In the genomic region with DNA sequence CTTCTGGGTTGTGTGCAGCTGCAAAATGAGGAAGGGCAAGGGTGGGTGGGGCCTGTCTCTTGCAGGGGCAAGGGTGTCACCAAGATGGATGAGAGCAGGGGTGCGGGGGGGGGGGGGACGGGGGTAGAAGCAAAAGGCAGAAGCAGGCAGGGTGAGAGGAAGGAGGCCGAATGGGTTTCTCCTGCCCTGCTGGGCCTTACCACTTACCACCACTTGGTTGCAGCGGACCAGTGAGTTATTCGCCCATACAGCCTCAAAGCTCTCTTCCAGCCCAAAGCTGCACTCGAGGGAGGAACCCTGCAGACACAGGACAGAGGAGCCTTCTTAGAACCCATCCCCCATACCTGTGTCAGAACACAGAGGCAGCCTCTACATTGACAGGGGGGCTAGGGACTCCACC, we compare ENCODE assay signal across 20 mouse cellular contexts. TPM values are rescaled to one million over a fixed set of nuclear protein-coding genes. Genes with fewer than 3 reads are reported as not detected.
DNase-seq lines count a peak whose midpoint lies in the region; ATAC-seq lines count a peak whose summit lies in the region.
"Had no signal": no experiment of that assay in that cellular context is flagged by ENCODE, and none has a peak within 500 bp of the region (broad histone marks: within the 10 kb centered on the region; RNA-seq: fewer than 3 reads in every experiment).

No protein-coding gene starts in this region.

- H3K4me3 ChIP-seq in heart, embryonic 16.5 days (ENCODE audit: low read length): no peak overlapping the region
- no peak overlapping the region for H3K4me3 ChIP-seq in midbrain, embryonic 16.5 days (ENCODE audit: low read depth, low read length)
- no peak overlapping the region for H3K4me3 ChIP-seq in midbrain, embryonic 13.5 days (replicated peaks)
- H3K4me3 ChIP-seq: heart, embryonic 13.5 days; limb, embryonic 15.5 days had no signal

- intact Hi-C loops in heart, postnatal 10 days (cut with DNase I): no loop called here

- no peaks in the 10 kb centered on the region for H3K36me3 ChIP-seq in heart, embryonic 16.5 days (ENCODE audit: control insufficient read depth, insufficient read depth)
- H3K36me3 ChIP-seq in midbrain, embryonic 16.5 days (ENCODE audit: control insufficient read depth, insufficient read depth, low read length): no peaks in the 10 kb centered on the region
- no peaks in the 10 kb centered on the region for H3K36me3 ChIP-seq in midbrain, embryonic 13.5 days

- ATAC-seq in heart, embryonic 16.5 days (replicated peaks; ENCODE audit: extremely low read depth, insufficient read depth, low FRiP score): no peak
- ATAC-seq in hematopoietic stem cell, adult 5-6 weeks (replicated peaks in 1 of 2; ENCODE audit: insufficient read depth in 1 of 2, low FRiP score in 2 of 2, low TSS enrichment in 1 of 2, low read depth in 1 of 2, poor library complexity in 2 of 2, severe bottlenecking in 2 of 2): peak; percentile 43 to 59; a peak in 3 of 4 replicates
- ATAC-seq in midbrain, embryonic 16.5 days: no peak
- ATAC-seq in midbrain, embryonic 13.5 days: no peak
- ATAC-seq: intestine, postnatal 0 days had no signal

- no peaks in the 10 kb centered on the region for H3K9me3 ChIP-seq in heart, embryonic 16.5 days (replicated peaks; ENCODE audit: control insufficient read depth, low read length)
- no peaks in the 10 kb centered on the region for H3K9me3 ChIP-seq in midbrain, embryonic 16.5 days (replicated peaks; ENCODE audit: control insufficient read depth, low read length, poor library complexity, severe bottlenecking)
- no peaks in the 10 kb centered on the region for H3K9me3 ChIP-seq in midbrain, embryonic 13.5 days
- H3K9me3 ChIP-seq: heart, embryonic 13.5 days; limb, embryonic 15.5 days had no signal

- WGBS in heart, embryonic 16.5 days: 75% methylated on average over 4 of the region's 6 CpGs
- WGBS in midbrain, embryonic 16.5 days: 71% methylated on average over 4 of the region's 6 CpGs
- 53% methylated on average over 4 of the region's 6 CpGs for WGBS in midbrain, embryonic 13.5 days

- H3K4me2 ChIP-seq in heart, embryonic 16.5 days (ENCODE audit: low read depth, low read length): no peak overlapping the region
- H3K4me2 ChIP-seq in midbrain, embryonic 16.5 days (ENCODE audit: low read length): no peak overlapping the region
- no peak overlapping the region for H3K4me2 ChIP-seq in midbrain, embryonic 13.5 days (replicated peaks)
- H3K4me2 ChIP-seq: heart, embryonic 13.5 days; hindbrain, embryonic 14.5 days; limb, embryonic 15.5 days; midbrain, embryonic 11.5 days had no signal

- H3K9ac ChIP-seq in heart, embryonic 16.5 days (ENCODE audit: low read length): peak overlapping the region; percentile 11; the same call in 1 of the 2 replicates
- no peak overlapping the region for H3K9ac ChIP-seq in midbrain, embryonic 16.5 days (ENCODE audit: low read depth, low read length)
- no peak overlapping the region for H3K9ac ChIP-seq in midbrain, embryonic 13.5 days (replicated peaks)
- H3K9ac ChIP-seq: hindbrain, embryonic 14.5 days; limb, embryonic 15.5 days had no signal

- H3K27ac ChIP-seq in heart, embryonic 16.5 days (ENCODE audit: low read length): no peak overlapping the region
- H3K27ac ChIP-seq in midbrain, embryonic 16.5 days (ENCODE audit: low read length): no peak overlapping the region
- no peak overlapping the region for H3K27ac ChIP-seq in midbrain, embryonic 13.5 days
- H3K27ac ChIP-seq: heart, embryonic 13.5 days; hindbrain, embryonic 14.5 days; limb, embryonic 15.5 days had no signal

- no peaks in the 10 kb centered on the region for H3K27me3 ChIP-seq in heart, embryonic 16.5 days (ENCODE audit: control insufficient read depth, insufficient read depth, low read length)
- no peaks in the 10 kb centered on the region for H3K27me3 ChIP-seq in midbrain, embryonic 16.5 days (ENCODE audit: control insufficient read depth, insufficient read depth, low read depth, low read length)
- H3K27me3 ChIP-seq in midbrain, embryonic 13.5 days: no peaks in the 10 kb centered on the region
- H3K27me3 ChIP-seq: heart, embryonic 13.5 days; limb, embryonic 15.5 days had no signal

- DNase-seq in heart, postnatal 10 days: no peak
- DNase-seq in B cell, adult 2 months: peak; percentile 45 to 47
- peak; percentile 58 for DNase-seq in thymus, postnatal 0 days (ENCODE audit: low spot score)
- no peak for DNase-seq in embryo, embryonic 11 days
- DNase-seq: adrenal gland, postnatal 25 days; cerebellum, postnatal 14 days; kidney, postnatal 14 days; layer of hippocampus, adult 9-11 months had no signal

- H3K4me1 ChIP-seq in heart, embryonic 16.5 days (ENCODE audit: control insufficient read depth, insufficient read depth, low read length): peaks cover 27% of the 10 kb centered on the region
- H3K4me1 ChIP-seq in midbrain, embryonic 16.5 days (ENCODE audit: control insufficient read depth, insufficient read depth, low read length): no peaks in the 10 kb centered on the region
- H3K4me1 ChIP-seq in midbrain, embryonic 13.5 days (replicated peaks): peaks cover 40% of the 10 kb centered on the region

RNA-seq across cellular contexts. Expression of a gene that starts 24.9 kb away (rescaled TPM):
- 46.0 and 49.6 TPM in 2 replicates for polyA plus RNA-seq in heart, embryonic 16.5 days (2015; fragmentation: Nextera tagmentation; extraction: Ambion mirVana)
- 100 to 1,000 TPM; 179 to 224 TPM for total RNA-seq in heart, postnatal 10 days (2021)
- 12.4 and 35.3 TPM in 2 replicates for total RNA-seq in hematopoietic stem cell, adult 5-6 weeks (2017)
- polyA plus RNA-seq in thymus, postnatal 0 days (2015; fragmentation: Nextera tagmentation; extraction: Ambion mirVana): 45.4 and 47.4 TPM in 2 replicates
- polyA plus RNA-seq in midbrain, embryonic 16.5 days (2015; fragmentation: Nextera tagmentation; extraction: Ambion mirVana): 7.5 and 7.7 TPM in 2 replicates
- polyA plus RNA-seq in midbrain, embryonic 13.5 days (2015; fragmentation: Nextera tagmentation; extraction: Ambion mirVana): 6.5 and 8.2 TPM in 2 replicates

RNA-seq across cellular contexts. Expression of a gene that starts 25.2 kb away (rescaled TPM):
- polyA plus RNA-seq in heart, embryonic 16.5 days (2015; fragmentation: Nextera tagmentation; extraction: Ambion mirVana): not detected in 2 replicates
- total RNA-seq in heart, postnatal 10 days (2021): not detected
- total RNA-seq in hematopoietic stem cell, adult 5-6 weeks (2017): not detected in 2 replicates
- polyA plus RNA-seq in thymus, postnatal 0 days (2015; fragmentation: Nextera tagmentation; extraction: Ambion mirVana): 0.23 and 0.28 TPM in 2 replicates
- polyA plus RNA-seq in midbrain, embryonic 16.5 days (2015; fragmentation: Nextera tagmentation; extraction: Ambion mirVana): not detected in 2 replicates
- not detected in 2 replicates for polyA plus RNA-seq in midbrain, embryonic 13.5 days (2015; fragmentation: Nextera tagmentation; extraction: Ambion mirVana)
- total RNA-seq: adrenal gland, postnatal 25 days had no signal
- polyA plus RNA-seq: embryonic facial prominence, embryonic 11.5 days; frontal cortex, adult 2 months; heart, embryonic 13.5 days; hindbrain, embryonic 14.5 days; intestine, postnatal 0 days; limb, embryonic 15.5 days; lung, embryonic 16.5 days; midbrain, embryonic 11.5 days had no signal

RNA-seq across cellular contexts. Expression of a gene that starts 38.4 kb away (rescaled TPM):
- 0.16 TPM in 1 of 2 replicates, not detected in the other for polyA plus RNA-seq in heart, embryonic 16.5 days (2015; fragmentation: Nextera tagmentation; extraction: Ambion mirVana)
- under 1 TPM; 0.07 to 0.20 TPM for total RNA-seq in heart, postnatal 10 days (2021)
- total RNA-seq in hematopoietic stem cell, adult 5-6 weeks (2017): 0.10 TPM in 1 of 2 replicates, not detected in the other
- polyA plus RNA-seq in thymus, postnatal 0 days (2015; fragmentation: Nextera tagmentation; extraction: Ambion mirVana): 0.10 TPM in 1 of 2 replicates, not detected in the other
- 0.14 and 0.36 TPM in 2 replicates for polyA plus RNA-seq in midbrain, embryonic 16.5 days (2015; fragmentation: Nextera tagmentation; extraction: Ambion mirVana)
- polyA plus RNA-seq in midbrain, embryonic 13.5 days (2015; fragmentation: Nextera tagmentation; extraction: Ambion mirVana): 0.05 and 0.21 TPM in 2 replicates
- polyA plus RNA-seq: heart, embryonic 13.5 days; midbrain, embryonic 11.5 days had no signal

Comparison
In these comparisons a context has a peak if more than half of its experiments do, and no peak if none do; other contexts are left out.
1. ATAC-seq: peak in hematopoietic stem cell, adult 5-6 weeks (2 of 2); none in heart, embryonic 16.5 days (single experiment), midbrain, embryonic 16.5 days (single experiment) and midbrain, embryonic 13.5 days (single experiment).
2. DNase-seq: peak in B cell, adult 2 months (2 of 2) and thymus, postnatal 0 days (single experiment); none in heart, postnatal 10 days (0 of 2) and embryo, embryonic 11 days (single experiment).